Mouse (Mus musculus) embryonic facial prominence, embryonic 10.5 days (tissue): ENCODE data around the gene Synpr. TPM values are rescaled to one million over a fixed set of nuclear protein-coding genes. Genes with fewer than 3 reads are reported as not detected.
A peak's percentile ranks its signal among the peaks of the same experiment; 100 is the strongest.

Source experiments
- DNase-seq: peaks from one replicate; pipeline ENCODE4 v3.0.0-alpha.2; 2017; ENCODE audit warnings: low spot score
- H3K27ac ChIP-seq: fragments of 300-500 bp; sonication (generic); replicated peaks from 2 replicates; pipeline ENCODE4 v1.5.1; 2016; ENCODE audit warnings: mild to moderate bottlenecking
- H3K27me3 ChIP-seq: fragments of 300-500 bp; sonication (generic); replicated peaks from 2 replicates; pipeline ENCODE4 v1.6.1; 2016; ENCODE audit warnings: low read depth, mild to moderate bottlenecking; ENCODE audit not compliant: poor library complexity, severe bottlenecking
- H3K36me3 ChIP-seq: fragments of 300-500 bp; sonication (generic); replicated peaks from 2 replicates; pipeline ENCODE4 v1.6.1; 2016; ENCODE audit warnings: mild to moderate bottlenecking, moderate library complexity
- H3K4me1 ChIP-seq: fragments of 300-500 bp; sonication (generic); 2 replicates; pipeline ENCODE4 v1.6.1; 2016
- H3K4me3 ChIP-seq: fragments of 300-500 bp; sonication (generic); 2 replicates; pipeline ENCODE4 v1.5.1; 2016; ENCODE audit warnings: mild to moderate bottlenecking, moderate library complexity
- H3K9me3 ChIP-seq: fragments of 300-500 bp; sonication (generic); 2 replicates; pipeline ENCODE4 v1.6.1; 2016; ENCODE audit warnings: mild to moderate bottlenecking
- WGBS: fragments of 180-500 bp; shearing (Covaris S2); methylation state at CpG from one replicate; pipeline ENCODE4 v1.1.7; 2016; 5-methylcytosine and 5-hydroxymethylcytosine counted together
- polyA plus RNA-seq: library from polyadenylated mRNA; unstranded; fragments of >200 nt; fragmentation: Nextera tagmentation; extraction: Ambion mirVana; gene quantifications from 2 replicates; pipeline ENCODE4 v1.2.1, GENCODE M21; 2016

Gene Synpr
- polyA plus RNA-seq, 1 experiment from 2014 or later = 3.7 TPM

DNA sequence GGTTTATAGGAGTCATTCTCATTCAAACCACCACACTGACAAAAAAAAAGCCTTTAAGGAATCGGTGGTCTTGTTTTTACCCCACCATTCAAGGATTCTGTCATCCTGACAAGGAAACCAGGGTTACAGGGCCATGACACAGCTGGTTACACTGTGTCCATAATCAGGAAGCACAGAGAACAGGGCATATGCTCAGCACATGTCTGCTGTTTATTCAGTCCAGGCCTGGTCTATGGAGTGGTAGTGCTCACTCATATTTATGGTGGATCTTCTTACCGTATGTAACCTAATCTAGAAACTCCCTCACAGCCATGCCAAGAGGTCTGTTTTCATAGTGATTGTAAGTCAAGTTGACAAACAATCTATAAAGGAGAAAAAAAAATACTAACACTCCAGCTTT, 293.5 kb downstream of the Synpr start:
- H3K36me3 ChIP-seq = no peaks in the 10 kb centered on the region
- H3K4me3 ChIP-seq = no peak overlapping the region
- H3K27ac ChIP-seq = no peak overlapping the region
- DNase-seq = peak; percentile 9
- 71% methylated on average over 2 of the region's 2 CpGs for WGBS
- H3K9me3 ChIP-seq = no peaks in the 10 kb centered on the region
- H3K4me1 ChIP-seq = no peaks in the 10 kb centered on the region
- no peaks in the 10 kb centered on the region for H3K27me3 ChIP-seq

DNA sequence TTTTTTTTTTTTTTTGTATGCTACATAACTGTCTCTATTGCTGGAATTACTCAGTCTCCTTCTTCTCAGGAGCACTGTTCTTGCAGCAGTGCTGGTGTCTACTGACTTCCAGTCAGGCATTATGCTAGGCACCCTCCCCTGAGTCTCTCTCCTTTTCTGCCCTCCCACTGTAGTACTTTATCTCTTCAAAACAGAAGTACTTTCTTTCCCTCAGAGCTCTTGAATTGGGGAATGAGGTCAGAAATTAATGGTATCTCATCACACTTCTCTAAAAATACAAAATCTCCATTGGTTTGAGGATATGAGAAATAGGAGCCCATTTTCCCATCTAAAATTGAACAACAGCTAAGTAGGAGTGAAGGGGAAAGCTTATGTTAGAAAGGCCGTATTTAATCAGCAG, 294.2 kb downstream of the Synpr start:
- 86% methylated on average over 1 of the region's 1 CpGs for WGBS
- H3K36me3 ChIP-seq = no peaks in the 10 kb centered on the region

DNA sequence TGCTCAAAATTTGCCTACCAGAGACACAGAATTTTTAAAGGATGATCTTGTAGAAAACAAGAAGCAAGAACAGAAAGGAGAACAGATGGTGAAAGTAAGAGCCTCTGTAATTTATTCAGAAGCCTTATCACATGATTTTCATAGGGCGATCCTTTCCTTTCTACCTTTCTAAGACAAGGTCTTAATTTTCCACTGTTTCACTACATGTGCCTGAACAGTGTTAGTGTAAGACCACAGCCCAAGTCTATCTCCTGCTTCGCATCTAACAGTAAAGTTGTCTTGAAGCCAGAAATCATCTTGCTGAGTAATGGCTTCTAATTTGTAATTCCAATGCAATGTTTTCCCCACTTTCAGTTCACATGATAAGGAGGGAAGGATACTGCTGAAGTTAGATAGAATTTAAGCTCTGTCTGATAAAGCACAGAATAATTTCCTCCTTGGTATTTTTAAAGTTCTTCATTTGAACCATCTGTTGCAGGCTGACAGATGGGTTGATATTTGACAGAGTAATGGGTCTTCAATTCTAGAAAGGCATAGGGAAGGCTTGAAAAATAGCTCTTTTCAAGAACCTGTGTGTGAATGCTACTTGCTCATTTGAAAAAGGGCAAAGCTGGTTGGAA, 308.9 kb downstream of the Synpr start:
- no peaks in the 10 kb centered on the region for H3K4me1 ChIP-seq
- H3K27ac ChIP-seq = no peak overlapping the region
- H3K36me3 ChIP-seq = no peaks in the 10 kb centered on the region
- H3K9me3 ChIP-seq = no peaks in the 10 kb centered on the region
- no peak overlapping the region for H3K4me3 ChIP-seq
- WGBS = 92% methylated on average over 2 of the region's 2 CpGs
- DNase-seq = no peak
- no peaks in the 10 kb centered on the region for H3K27me3 ChIP-seq

More for the DNA sequence above, 294.2 kb downstream of the Synpr start:
- Histone ChIP-seq H3K9me3 (no peaks in the 10 kb centered on the region), H3K4me3 (no peak overlapping the region), H3K27me3 (no peaks in the 10 kb centered on the region), H3K27ac (no peak overlapping the region), H3K4me1 (no peaks in the 10 kb centered on the region)
- DNase-seq = no peak

DNA sequence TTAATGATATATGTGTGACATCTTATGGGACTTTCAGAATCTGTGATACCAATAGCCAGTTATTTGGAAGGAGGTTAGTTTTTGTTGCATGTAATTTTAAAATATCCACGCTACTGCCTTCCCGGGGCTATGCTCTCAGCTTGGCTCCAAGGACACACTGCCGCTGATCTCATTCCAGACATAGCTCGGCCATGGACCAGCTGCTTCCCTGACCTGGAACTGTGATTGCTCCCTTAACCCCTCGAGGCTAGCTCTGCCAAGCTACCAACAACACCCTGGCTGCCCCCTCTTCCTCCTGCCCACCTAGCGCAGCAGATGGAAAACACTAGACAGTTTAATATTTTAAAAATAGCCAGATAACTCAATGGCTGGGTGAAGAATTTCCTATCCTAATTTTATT, 311.7 kb downstream of the Synpr start:
- Histone ChIP-seq H3K27ac (no peak overlapping the region), H3K9me3 (no peaks in the 10 kb centered on the region), H3K36me3 (no peaks in the 10 kb centered on the region), H3K27me3 (no peaks in the 10 kb centered on the region), H3K4me1 (no peaks in the 10 kb centered on the region), H3K4me3 (no peak overlapping the region)
- DNase-seq = no peak
- WGBS = 77% methylated on average over 6 of the region's 6 CpGs

DNA sequence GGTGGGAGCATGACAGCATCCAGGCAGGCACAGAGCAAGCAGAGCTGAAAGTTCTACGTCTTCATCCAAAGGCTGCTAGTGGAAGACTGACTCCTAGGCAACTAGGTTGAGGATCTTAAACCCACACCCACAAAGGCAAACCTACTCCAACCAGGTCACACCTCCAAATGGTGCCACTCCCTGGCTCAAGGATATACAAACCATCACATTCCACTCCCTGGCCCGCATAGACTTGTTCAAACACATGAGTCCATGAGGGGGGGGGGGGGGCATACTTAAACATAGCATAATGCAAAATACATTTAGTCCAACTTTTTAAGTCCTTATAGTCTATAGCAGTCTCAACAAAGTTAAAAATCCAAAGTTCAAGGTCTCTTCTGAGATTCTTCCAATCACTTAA, 312.6 kb downstream of the Synpr start:
- no peaks in the 10 kb centered on the region for H3K4me1 ChIP-seq
- H3K36me3 ChIP-seq = no peaks in the 10 kb centered on the region
- H3K27ac ChIP-seq = no peak overlapping the region
- H3K27me3 ChIP-seq = no peaks in the 10 kb centered on the region
- H3K4me3 ChIP-seq = no peak overlapping the region
- WGBS = 85% methylated on average over 2 of the region's 2 CpGs
- H3K9me3 ChIP-seq = no peaks in the 10 kb centered on the region
- DNase-seq = no peak

DNA sequence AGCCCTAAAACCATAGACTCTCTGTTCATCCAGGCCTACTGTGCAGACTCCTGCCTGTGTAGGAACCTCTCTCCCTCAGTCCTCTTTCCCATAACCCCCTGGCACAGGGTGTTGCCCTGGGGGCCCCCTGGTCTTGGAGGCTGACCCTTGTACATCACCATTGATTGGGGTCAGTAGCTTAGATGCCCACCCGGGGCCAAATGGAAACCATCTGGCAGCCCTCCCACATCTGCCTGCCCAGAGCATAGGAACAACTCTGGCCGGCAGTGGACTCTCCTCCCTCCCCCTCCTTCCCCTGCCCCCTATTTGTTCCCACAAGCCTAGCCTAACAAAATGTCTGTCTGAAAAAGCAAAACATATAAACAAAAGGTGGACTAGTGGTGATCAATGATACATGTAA, 336.0 kb downstream of the Synpr start:
- 26% methylated on average over 2 of the region's 2 CpGs for WGBS
- peaks cover 7% of the 10 kb centered on the region for H3K4me1 ChIP-seq
- peak; percentile 75 for DNase-seq

DNA sequence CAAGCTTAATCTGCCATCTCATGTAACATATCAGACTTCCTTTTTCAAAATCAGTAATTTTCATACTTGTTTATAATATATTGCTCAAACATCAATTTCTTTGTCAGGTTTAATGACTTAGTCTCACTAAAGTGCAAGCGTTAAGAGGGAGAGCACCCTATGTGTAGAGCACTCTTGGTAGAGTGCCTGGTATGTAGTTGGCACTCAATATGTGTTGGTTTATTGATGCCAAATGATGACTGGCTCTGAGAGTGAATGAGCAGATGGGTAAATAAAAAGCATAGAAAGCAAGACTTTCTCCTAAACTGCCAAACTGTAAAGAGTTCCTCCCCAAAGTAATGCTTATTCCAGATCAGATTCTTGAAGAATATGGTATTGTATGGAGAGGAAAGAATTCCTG, 365.3 kb downstream of the Synpr start:
- no peaks in the 10 kb centered on the region for H3K9me3 ChIP-seq
- H3K4me1 ChIP-seq = peaks cover 17% of the 10 kb centered on the region
- no peak overlapping the region for H3K4me3 ChIP-seq
- 97% methylated on average over 1 of the region's 1 CpGs for WGBS
- DNase-seq = no peak
- H3K36me3 ChIP-seq = no peaks in the 10 kb centered on the region
- H3K27me3 ChIP-seq = no peaks in the 10 kb centered on the region
- H3K27ac ChIP-seq = no peak overlapping the region

More for the DNA sequence above, 336.0 kb downstream of the Synpr start:
- no peaks in the 10 kb centered on the region for H3K9me3 ChIP-seq
- no peak overlapping the region for H3K4me3 ChIP-seq
- H3K27me3 ChIP-seq = no peaks in the 10 kb centered on the region
- no peaks in the 10 kb centered on the region for H3K36me3 ChIP-seq
- H3K27ac ChIP-seq = no peak overlapping the region; the same call in 1 of the 2 replicates

DNA sequence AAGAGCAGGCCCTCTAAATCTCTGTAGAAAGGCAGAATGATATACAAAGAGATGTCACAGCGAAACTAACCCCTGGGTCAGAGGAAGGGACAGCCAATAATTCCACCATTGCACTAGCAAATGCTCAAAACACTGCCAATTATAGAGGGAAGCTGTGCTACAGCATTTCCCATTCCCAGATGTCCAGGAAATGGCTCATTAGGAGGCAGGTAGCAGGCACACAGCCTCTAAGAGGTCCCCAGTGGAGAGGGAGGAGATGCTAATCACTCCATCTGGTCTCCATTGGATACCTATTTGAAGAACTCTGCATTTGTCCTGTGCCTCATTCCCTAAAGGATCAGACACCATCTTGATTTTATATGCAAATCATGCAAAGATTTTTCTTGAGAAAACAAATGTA, 366.5 kb downstream of the Synpr start:
- no peaks in the 10 kb centered on the region for H3K27me3 ChIP-seq
- H3K36me3 ChIP-seq = no peaks in the 10 kb centered on the region
- no peaks in the 10 kb centered on the region for H3K9me3 ChIP-seq
- 33% methylated on average over 1 of the region's 1 CpGs for WGBS
- DNase-seq = peak; percentile 63
- no peak overlapping the region for H3K4me3 ChIP-seq
- H3K27ac ChIP-seq = no peak overlapping the region
- H3K4me1 ChIP-seq = peaks cover 17% of the 10 kb centered on the region

DNA sequence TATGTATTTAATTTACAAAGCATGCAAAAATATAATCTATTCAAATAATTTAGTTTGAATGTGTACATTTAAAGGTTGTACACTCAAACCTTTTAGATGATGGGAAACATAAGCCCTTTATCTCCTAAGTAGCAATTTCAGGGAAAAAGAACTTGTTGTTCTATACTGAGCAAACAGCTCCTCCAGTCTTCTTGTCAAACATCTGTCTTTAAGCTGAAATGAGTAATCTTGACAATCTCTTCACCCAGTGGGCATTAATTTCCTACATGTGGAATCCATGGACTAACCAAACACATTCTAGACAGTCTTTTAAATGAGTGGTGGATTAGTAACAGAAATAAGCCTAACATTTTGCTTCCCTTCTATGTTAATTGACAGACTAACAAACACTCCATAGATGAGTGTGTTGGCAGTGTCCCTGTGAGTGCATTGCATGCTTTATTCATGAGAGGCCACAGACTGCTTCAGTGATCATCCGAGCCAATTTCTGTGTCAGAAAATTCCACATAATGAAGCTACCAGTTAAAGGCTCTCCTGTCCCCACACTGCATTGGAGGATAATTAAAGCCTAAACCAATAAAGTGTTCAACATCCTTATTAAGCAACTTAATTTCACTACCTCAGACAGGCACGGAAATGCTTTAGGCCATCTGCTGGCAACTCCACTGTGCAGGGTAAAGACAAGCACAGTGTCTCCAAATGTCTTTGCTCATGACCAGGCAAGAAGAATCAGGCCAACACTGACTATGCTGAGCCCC, 367.1 kb downstream of the Synpr start:
- H3K27me3 ChIP-seq = no peaks in the 10 kb centered on the region
- no peaks in the 10 kb centered on the region for H3K36me3 ChIP-seq
- H3K4me1 ChIP-seq = peaks cover 17% of the 10 kb centered on the region
- H3K9me3 ChIP-seq = no peaks in the 10 kb centered on the region
- no peak overlapping the region for H3K27ac ChIP-seq
- H3K4me3 ChIP-seq = no peak overlapping the region
- WGBS = 43% methylated on average over 2 of the region's 2 CpGs
- DNase-seq = no peak
